Mouse (Mus musculus) hindbrain, embryonic 14.5 days (tissue): ENCODE measurements around the gene Ccdc134. TPM values are rescaled to one million over a fixed set of nuclear protein-coding genes. Genes with fewer than 3 reads are reported as not detected.

ENCODE experiments used
- ATAC-seq: fragments of 200-750 bp; cut with Nextera tagmentation; 2 replicates; pipeline ENCODE4 v1.8.0; 2017; ENCODE audit warnings: moderate number of reproducible peaks, mild to moderate bottlenecking, moderate TSS enrichment, moderate library complexity; ENCODE audit not compliant: low FRiP score
- DNase-seq: peaks from one replicate; pipeline ENCODE4 v3.0.0-alpha.2; 2015; ENCODE audit warnings: low spot score
- H3K27ac ChIP-seq: fragments of 300-500 bp; sonication (generic); 2 replicates; pipeline ENCODE4 v1.5.1; 2014; ENCODE audit warnings: mild to moderate bottlenecking, moderate library complexity
- H3K27me3 ChIP-seq: fragments of 300-500 bp; sonication (generic); 2 replicates; pipeline ENCODE4 v1.6.1; 2014; ENCODE audit warnings: mild to moderate bottlenecking, low read length, mixed read lengths; ENCODE audit not compliant: control insufficient read depth, insufficient read depth
- H3K36me3 ChIP-seq: fragments of 300-500 bp; sonication (generic); replicated peaks from 2 replicates; pipeline ENCODE4 v1.6.1; 2014; ENCODE audit not compliant: control insufficient read depth, insufficient read depth
- H3K4me1 ChIP-seq: fragments of 300-500 bp; sonication (generic); replicated peaks from 2 replicates; pipeline ENCODE4 v1.6.1; 2014; ENCODE audit warnings: antibody characterized with exemption, low read length, mixed read lengths; ENCODE audit not compliant: control insufficient read depth, insufficient read depth
- H3K4me2 ChIP-seq: fragments of 300-500 bp; sonication (generic); replicated peaks from 2 replicates; pipeline ENCODE4 v1.6.1; 2014; ENCODE audit warnings: mild to moderate bottlenecking, moderate library complexity
- H3K4me3 ChIP-seq: fragments of 300-500 bp; sonication (generic); replicated peaks from 2 replicates; pipeline ENCODE4 v1.5.1; 2014; ENCODE audit warnings: mild to moderate bottlenecking, low read length
- H3K9ac ChIP-seq: fragments of 300-500 bp; sonication (generic); 2 replicates; pipeline ENCODE4 v1.6.1; 2014
- H3K9me3 ChIP-seq: fragments of 300-500 bp; sonication (generic); 2 replicates; pipeline ENCODE4 v1.6.1; 2016; ENCODE audit warnings: low read length; ENCODE audit not compliant: control insufficient read depth
- WGBS: fragments of 180-500 bp; shearing (Covaris S2); extraction: QIAGEN DNeasy Blood & Tissue Kit; methylation state at CpG from one replicate; pipeline ENCODE4 v1.1.7; 2014; 5-methylcytosine and 5-hydroxymethylcytosine counted together
- polyA plus RNA-seq: library from polyadenylated mRNA; unstranded; fragments of >200 nt; fragmentation: Nextera tagmentation; extraction: Ambion mirVana; gene quantifications from 2 replicates; pipeline ENCODE4 v1.2.1, GENCODE M21; 2014

Gene Ccdc134
- polyA plus RNA-seq, 1 experiment from 2014 or later, result 13.8 TPM

GRCm38 (mm10) chr15:82181131-82181530 is 53.4 kb downstream of the Ccdc134 start:
- no peak for DNase-seq
- Histone ChIP-seq H3K4me1 (no peaks in the 10 kb centered on the region), H3K27me3 (no peaks in the 10 kb centered on the region), H3K4me3 (no peak overlapping the region), H3K27ac (no peak overlapping the region), H3K36me3 (peaks cover 100% of the 10 kb centered on the region), H3K4me2 (no peak overlapping the region), H3K9ac (no peak overlapping the region), H3K9me3 (no peaks in the 10 kb centered on the region)
- 82% methylated on average over 5 of the region's 5 CpGs for WGBS
- no peak for ATAC-seq

- peaks cover 100% of the 10 kb centered on the region for H3K36me3 ChIP-seq
- WGBS, result 100% methylated on average over 4 of the region's 4 CpGs
- ATAC-seq, result no peak
Measured at GRCm38 (mm10) chr15:82182311-82182710, 54.6 kb downstream of the Ccdc134 start.

GRCm38 (mm10) chr15:82183596-82183995 is 55.9 kb downstream of the Ccdc134 start:
- WGBS, result 80% methylated on average over 10 of the region's 10 CpGs
- H3K4me1 ChIP-seq, result no peaks in the 10 kb centered on the region
- no peak overlapping the region for H3K9ac ChIP-seq
- no peak for ATAC-seq
- no peaks in the 10 kb centered on the region for H3K9me3 ChIP-seq
- DNase-seq, result no peak
- H3K4me3 ChIP-seq, result no peak overlapping the region
- H3K27ac ChIP-seq, result no peak overlapping the region
- no peaks in the 10 kb centered on the region for H3K27me3 ChIP-seq
- peaks cover 99% of the 10 kb centered on the region for H3K36me3 ChIP-seq
- no peak overlapping the region for H3K4me2 ChIP-seq

More at GRCm38 (mm10) chr15:82182311-82182710, 54.6 kb downstream of the Ccdc134 start:
- no peaks in the 10 kb centered on the region for H3K9me3 ChIP-seq
- no peak overlapping the region for H3K4me2 ChIP-seq
- no peaks in the 10 kb centered on the region for H3K27me3 ChIP-seq
- DNase-seq, result no peak
- no peaks in the 10 kb centered on the region for H3K4me1 ChIP-seq
- no peak overlapping the region for H3K9ac ChIP-seq
- no peak overlapping the region for H3K27ac ChIP-seq
- H3K4me3 ChIP-seq, result no peak overlapping the region

GRCm38 (mm10) chr15:82184183-82184582 is 56.5 kb downstream of the Ccdc134 start:
- no peak overlapping the region for H3K4me3 ChIP-seq
- WGBS, result 77% methylated on average over 7 of the region's 7 CpGs
- ATAC-seq (no peak), DNase-seq (no peak)
- no peaks in the 10 kb centered on the region for H3K9me3 ChIP-seq
- H3K36me3 ChIP-seq, result peaks cover 99% of the 10 kb centered on the region
- H3K27me3 ChIP-seq, result no peaks in the 10 kb centered on the region
- no peak overlapping the region for H3K9ac ChIP-seq
- no peak overlapping the region for H3K4me2 ChIP-seq
- H3K4me1 ChIP-seq, result no peaks in the 10 kb centered on the region
- no peak overlapping the region for H3K27ac ChIP-seq

DNA sequence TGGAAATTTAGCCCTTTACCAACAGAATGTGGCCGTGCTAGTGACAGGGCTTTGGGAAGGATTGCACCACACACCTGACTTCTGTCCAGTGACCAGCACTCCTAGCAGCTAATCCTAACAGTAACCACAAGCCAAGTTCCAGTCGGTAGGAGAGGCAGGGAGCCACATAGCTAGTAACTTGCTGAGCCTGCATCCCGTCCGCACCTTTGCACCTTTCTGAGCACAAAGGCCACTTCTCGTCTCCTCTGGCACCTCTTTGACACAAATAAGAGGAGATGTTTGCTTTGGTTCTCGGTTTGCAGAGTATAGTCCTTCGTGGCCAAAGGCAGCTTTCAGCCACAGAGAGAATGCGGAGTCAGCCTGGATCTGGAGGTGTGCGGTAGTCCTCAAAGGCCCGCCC is 56.9 kb downstream of the Ccdc134 start:
- Histone ChIP-seq H3K9ac (no peak overlapping the region), H3K4me3 (no peak overlapping the region), H3K27me3 (no peaks in the 10 kb centered on the region), H3K4me2 (no peak overlapping the region), H3K36me3 (peaks cover 99% of the 10 kb centered on the region), H3K9me3 (no peaks in the 10 kb centered on the region), H3K4me1 (no peaks in the 10 kb centered on the region), H3K27ac (no peak overlapping the region)
- ATAC-seq (no peak), DNase-seq (no peak)
- WGBS, result 92% methylated on average over 10 of the region's 10 CpGs

- no peak overlapping the region for H3K4me3 ChIP-seq
- no peak for ATAC-seq
- peaks cover 99% of the 10 kb centered on the region for H3K36me3 ChIP-seq
- no peaks in the 10 kb centered on the region for H3K4me1 ChIP-seq
- no peak overlapping the region for H3K9ac ChIP-seq
- no peak for DNase-seq
- no peak overlapping the region for H3K27ac ChIP-seq
- H3K4me2 ChIP-seq, result no peak overlapping the region
- H3K9me3 ChIP-seq, result no peaks in the 10 kb centered on the region
- WGBS, result 88% methylated on average over 14 of the region's 14 CpGs
- no peaks in the 10 kb centered on the region for H3K27me3 ChIP-seq
Measured at GRCm38 (mm10) chr15:82185062-82185783, 57.5 kb downstream of the Ccdc134 start.

DNA sequence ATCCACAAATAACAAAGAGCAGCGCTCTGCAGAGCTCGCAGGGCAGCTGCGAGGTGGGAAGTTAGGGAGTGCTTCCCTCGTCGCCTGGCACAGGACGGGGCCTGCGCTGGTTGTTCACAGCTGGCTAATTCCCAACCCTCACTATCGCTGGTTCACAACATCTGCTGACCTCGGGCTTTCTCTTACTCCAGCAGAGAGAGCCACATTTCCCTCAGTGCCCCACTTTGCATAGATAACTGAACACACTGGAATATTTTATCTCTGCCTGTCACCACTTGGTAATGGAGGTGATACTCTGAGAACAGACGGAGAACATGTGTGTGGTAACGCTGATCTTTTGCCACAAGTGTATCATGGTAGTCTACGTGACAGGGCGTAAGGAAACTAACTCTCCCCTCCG is 58.4 kb downstream of the Ccdc134 start:
- DNase-seq (no peak), ATAC-seq (no peak)
- no peak overlapping the region for H3K4me2 ChIP-seq
- H3K36me3 ChIP-seq, result peaks cover 98% of the 10 kb centered on the region
- H3K4me1 ChIP-seq, result no peaks in the 10 kb centered on the region
- 80% methylated on average over 14 of the region's 14 CpGs for WGBS
- no peak overlapping the region for H3K4me3 ChIP-seq
- no peaks in the 10 kb centered on the region for H3K27me3 ChIP-seq
- H3K9me3 ChIP-seq, result no peaks in the 10 kb centered on the region
- H3K27ac ChIP-seq, result no peak overlapping the region
- no peak overlapping the region for H3K9ac ChIP-seq

DNA sequence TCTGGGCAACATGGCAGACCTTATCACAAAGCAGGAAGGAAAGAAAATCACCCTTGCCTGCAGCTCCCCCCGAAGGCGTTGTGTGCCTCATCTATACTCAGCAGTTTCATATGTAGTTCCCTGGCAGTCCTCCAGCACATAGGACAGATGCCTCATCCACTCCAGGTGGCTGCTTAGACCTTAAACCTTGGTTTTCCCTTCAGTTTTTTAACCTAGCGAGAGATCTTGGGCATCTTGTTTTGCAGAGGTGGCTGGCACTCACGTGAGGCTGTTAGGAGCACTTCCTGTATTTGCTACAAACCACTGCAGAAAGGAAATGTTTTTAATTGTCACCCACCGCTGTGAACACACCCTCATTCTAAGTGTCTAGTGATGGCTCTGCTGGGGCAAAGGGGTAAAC is 59.2 kb downstream of the Ccdc134 start:
- no peaks in the 10 kb centered on the region for H3K27me3 ChIP-seq
- H3K36me3 ChIP-seq, result peaks cover 94% of the 10 kb centered on the region
- 93% methylated on average over 5 of the region's 5 CpGs for WGBS
- H3K4me3 ChIP-seq, result no peak overlapping the region
- no peak overlapping the region for H3K4me2 ChIP-seq
- H3K9me3 ChIP-seq, result no peaks in the 10 kb centered on the region
- no peaks in the 10 kb centered on the region for H3K4me1 ChIP-seq
- ATAC-seq (no peak), DNase-seq (no peak)
- no peak overlapping the region for H3K9ac ChIP-seq
- H3K27ac ChIP-seq, result no peak overlapping the region

DNA sequence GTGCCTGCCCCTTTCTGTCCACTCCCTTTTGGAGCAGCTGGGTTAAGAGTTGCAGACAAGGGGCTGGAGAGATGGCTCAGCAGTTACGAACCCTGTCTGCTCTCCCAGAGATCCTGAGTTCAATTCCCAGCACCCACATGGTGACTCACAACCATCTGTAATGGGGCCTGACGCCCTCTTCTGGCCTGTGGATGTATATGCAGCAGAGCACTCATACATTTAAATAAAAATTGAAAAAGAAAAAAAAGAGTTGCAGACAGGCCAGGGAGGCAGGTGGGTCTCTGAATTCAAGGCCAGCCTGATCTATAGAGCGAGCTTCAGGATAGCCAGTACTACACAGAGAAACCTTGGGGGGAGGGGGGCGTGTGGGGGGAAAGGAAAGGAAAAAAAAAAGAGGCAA is 59.7 kb downstream of the Ccdc134 start:
- WGBS, result 89% methylated on average over 4 of the region's 4 CpGs

GRCm38 (mm10) chr15:82187924-82188323 is 60.2 kb downstream of the Ccdc134 start:
- H3K4me3 ChIP-seq, result no peak overlapping the region
- no peaks in the 10 kb centered on the region for H3K9me3 ChIP-seq
- no peak overlapping the region for H3K4me2 ChIP-seq
- H3K27me3 ChIP-seq, result no peaks in the 10 kb centered on the region
- no peaks in the 10 kb centered on the region for H3K4me1 ChIP-seq
- H3K27ac ChIP-seq, result no peak overlapping the region
- WGBS, result 100% methylated on average over 1 of the region's 1 CpGs
- no peak for ATAC-seq
- DNase-seq, result no peak
- H3K36me3 ChIP-seq, result peaks cover 94% of the 10 kb centered on the region
- H3K9ac ChIP-seq, result no peak overlapping the region

More for the DNA sequence above, 59.7 kb downstream of the Ccdc134 start:
- no peak overlapping the region for H3K4me3 ChIP-seq
- H3K4me1 ChIP-seq, result no peaks in the 10 kb centered on the region
- no peak for ATAC-seq
- no peak for DNase-seq
- no peaks in the 10 kb centered on the region for H3K27me3 ChIP-seq
- no peak overlapping the region for H3K9ac ChIP-seq
- H3K9me3 ChIP-seq, result no peaks in the 10 kb centered on the region
- H3K4me2 ChIP-seq, result no peak overlapping the region
- no peak overlapping the region for H3K27ac ChIP-seq
- peaks cover 94% of the 10 kb centered on the region for H3K36me3 ChIP-seq
